Mouse (Mus musculus): ENCODE results near the gene Chd1l.

DNA sequence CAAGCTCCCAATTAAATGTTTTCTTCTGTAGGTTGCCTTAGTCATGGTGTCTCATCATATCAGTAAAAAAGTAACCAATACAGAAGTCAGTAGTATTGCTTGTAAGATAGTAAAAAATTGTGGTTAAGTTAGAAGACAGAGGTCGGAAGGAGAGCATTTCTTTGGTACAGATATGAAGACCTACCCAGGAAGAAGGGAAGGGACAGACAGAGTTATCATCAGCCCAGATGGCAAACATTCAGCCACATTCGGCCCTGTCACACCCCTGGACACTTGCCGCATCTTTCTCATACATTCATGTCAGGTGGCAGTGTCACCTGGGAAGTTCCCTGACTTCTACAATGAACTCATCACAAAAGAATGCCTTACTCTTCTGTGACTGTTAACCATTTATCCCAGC is 97.7 kb downstream of the Chd1l start:
- TF ChIP-seq POLR2A (IDR thresholded peaks at IDR 0.05; ENCODE audit: extremely low read depth, insufficient read depth, low read length) = no peak
- TF ChIP-seq CTCF (IDR thresholded peaks at IDR 0.05; ENCODE audit: low read depth, low read length) = no peak

Measured in liver, adult 2 months (tissue).